Mouse (Mus musculus) activated CD4-positive, CD25-positive, alpha-beta regulatory T cell, adult 4 months (primary cell): ENCODE data around the gene Adam11. TPM values are rescaled to one million over a fixed set of nuclear protein-coding genes. Genes with fewer than 3 reads are reported as not detected.

Experiments
- ATAC-seq: one replicate; pipeline ENCODE4 v1.8.0; 2017
- polyA plus RNA-seq, 2 experiments: library from polyadenylated mRNA; unstranded; fragments of 100-300 nt; shearing (Covaris generic); gene quantifications; one replicate each; pipeline ENCODE4 v1.2.1; 2017

Adam11 gene
- polyA plus RNA-seq, 2 experiments from 2014 or later: not detected

GRCm38 (mm10) chr11:102779081-102779638, 17.9 kb downstream of the Adam11 start:
- ATAC-seq: no peak

GRCm38 (mm10) chr11:102779824-102780223, 18.6 kb downstream of the Adam11 start:
- ATAC-seq: no peak

- ATAC-seq: no peak
Observed at GRCm38 (mm10) chr11:102780271-102780985, 19.2 kb downstream of the Adam11 start.

- ATAC-seq: no peak
Observed at GRCm38 (mm10) chr11:102780986-102781351, 19.7 kb downstream of the Adam11 start.

- no peak for ATAC-seq
Observed at GRCm38 (mm10) chr11:102781523-102781922, 20.3 kb downstream of the Adam11 start.

- no peak for ATAC-seq
Observed at GRCm38 (mm10) chr11:102783443-102783842, 22.2 kb downstream of the Adam11 start.

- ATAC-seq: no peak
Observed at GRCm38 (mm10) chr11:102787688-102788177, 26.5 kb downstream of the Adam11 start.

GRCm38 (mm10) chr11:102791682-102792445, 30.6 kb downstream of the Adam11 start:
- no peak for ATAC-seq

- ATAC-seq: no peak
Observed at GRCm38 (mm10) chr11:102794157-102794556, 32.9 kb downstream of the Adam11 start.

- ATAC-seq: no peak
Observed at GRCm38 (mm10) chr11:102803453-102803852, 42.2 kb downstream of the Adam11 start.

GRCm38 (mm10) chr11:102808246-102808645, 47.0 kb downstream of the Adam11 start:
- ATAC-seq: no peak

- no peak for ATAC-seq
Observed at GRCm38 (mm10) chr11:102810721-102811485, 49.7 kb downstream of the Adam11 start.

GRCm38 (mm10) chr11:102814881-102815280, 53.6 kb downstream of the Adam11 start:
- ATAC-seq: no peak

- no peak for ATAC-seq
Observed at GRCm38 (mm10) chr11:102818121-102819020, 57.1 kb downstream of the Adam11 start.

- no peak for ATAC-seq
Observed at GRCm38 (mm10) chr11:102819021-102819782, 58.0 kb downstream of the Adam11 start, which contains the start of gene Gjc1. Gene Gjc1 (minus strand): TSS chr11:102819700.

- no peak for ATAC-seq
Observed at GRCm38 (mm10) chr11:102819783-102820385, 58.6 kb downstream of the Adam11 start.

GRCm38 (mm10) chr11:102820432-102820831, 59.2 kb downstream of the Adam11 start:
- ATAC-seq: no peak

GRCm38 (mm10) chr11:102821231-102821630, 60.0 kb downstream of the Adam11 start:
- no peak for ATAC-seq

GRCm38 (mm10) chr11:102826476-102826875, 65.2 kb downstream of the Adam11 start:
- no peak for ATAC-seq

GRCm38 (mm10) chr11:102827097-102827496, 65.9 kb downstream of the Adam11 start:
- no peak for ATAC-seq
